23 mouse cellular contexts compared by ENCODE assay signal in the genomic region with DNA sequence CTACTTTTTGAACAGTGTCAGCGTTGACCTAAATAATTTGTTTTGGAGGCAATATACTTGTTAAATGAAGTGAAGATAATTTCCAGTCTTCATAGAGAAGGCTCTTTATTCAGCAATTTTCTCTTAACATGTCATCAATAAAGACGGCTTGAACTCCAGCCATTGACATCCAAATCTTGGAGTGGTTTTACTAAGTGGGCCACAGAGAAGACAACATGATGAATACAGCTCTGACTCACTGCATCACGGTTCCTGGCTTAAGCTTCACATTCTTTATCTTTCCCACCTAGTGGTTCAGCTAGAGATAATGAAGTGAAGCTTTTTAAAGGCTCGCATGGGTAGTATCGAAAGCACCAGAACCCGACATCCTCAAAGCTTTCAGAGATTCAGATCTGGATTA.
DNase-seq lines count a peak whose midpoint lies in the region; ATAC-seq and TF ChIP-seq lines count a peak whose summit lies in the region.
"Had no signal": no experiment of that assay in that cellular context is flagged by ENCODE, and none has a peak within 500 bp of the region (broad histone marks: within the 10 kb centered on the region; RNA-seq: fewer than 3 reads in every experiment).

No protein-coding gene starts in this region.

- peaks cover 23% of the 10 kb centered on the region for H3K4me1 ChIP-seq in forebrain, embryonic 13.5 days
- H3K4me1 ChIP-seq in forebrain, embryonic 10.5 days, result no peaks in the 10 kb centered on the region
- 0 out of 2 replicates have a peak, but pooled peaks cover 3% of the 10 kb centered on the region for H3K4me1 ChIP-seq in kidney, embryonic 15.5 days
- no peaks in the 10 kb centered on the region for H3K4me1 ChIP-seq in kidney, adult 2 months (ENCODE audit: control insufficient read depth, insufficient read depth, low read length)
- no peaks in the 10 kb centered on the region for H3K4me1 ChIP-seq in stomach, postnatal 0 days (replicated peaks; ENCODE audit: control insufficient read depth, insufficient read depth)
- H3K4me1 ChIP-seq: embryonic facial prominence, embryonic 15.5 days; heart, embryonic 15.5 days; hindbrain, embryonic 13.5 days; intestine, embryonic 15.5 days had no signal

- TF ChIP-seq EP300 in stomach, postnatal 0 days (optimal IDR thresholded peaks at IDR 0.05), result no peak

- H3K9ac ChIP-seq in forebrain, embryonic 13.5 days, result no peak overlapping the region
- H3K9ac ChIP-seq in kidney, embryonic 15.5 days, result no peak overlapping the region
- H3K9ac ChIP-seq in stomach, postnatal 0 days (ENCODE audit: low read length), result no peak overlapping the region
- H3K9ac ChIP-seq: embryonic facial prominence, embryonic 15.5 days; heart, embryonic 15.5 days; hindbrain, embryonic 13.5 days; intestine, embryonic 15.5 days had no signal

- H3K27me3 ChIP-seq in forebrain, embryonic 13.5 days, result no peaks in the 10 kb centered on the region
- no peaks in the 10 kb centered on the region for H3K27me3 ChIP-seq in forebrain, embryonic 10.5 days (ENCODE audit: poor library complexity, severe bottlenecking)
- no peaks in the 10 kb centered on the region for H3K27me3 ChIP-seq in kidney, embryonic 15.5 days
- H3K27me3 ChIP-seq in kidney, adult 2 months (replicated peaks; ENCODE audit: control insufficient read depth, insufficient read depth, low read length), result no peaks in the 10 kb centered on the region
- H3K27me3 ChIP-seq in stomach, postnatal 0 days (ENCODE audit: control insufficient read depth, insufficient read depth, low read length), result no peaks in the 10 kb centered on the region
- H3K27me3 ChIP-seq: CH12.LX; embryonic facial prominence, embryonic 15.5 days; heart, embryonic 15.5 days; hindbrain, embryonic 13.5 days; intestine, embryonic 15.5 days had no signal

- H3K4me3 ChIP-seq in forebrain, embryonic 13.5 days, result no peak overlapping the region
- no peak overlapping the region for H3K4me3 ChIP-seq in forebrain, embryonic 10.5 days
- no peak overlapping the region for H3K4me3 ChIP-seq in kidney, embryonic 15.5 days (replicated peaks)
- H3K4me3 ChIP-seq in kidney, adult 2 months (ENCODE audit: insufficient read depth, low read depth, low read length), result no peak overlapping the region
- no peak overlapping the region for H3K4me3 ChIP-seq in stomach, postnatal 0 days (ENCODE audit: low read depth, low read length)
- H3K4me3 ChIP-seq: embryonic facial prominence, embryonic 15.5 days; heart, embryonic 15.5 days; hindbrain, embryonic 13.5 days; intestine, embryonic 15.5 days had no signal

- ATAC-seq in forebrain, embryonic 13.5 days, result no peak
- no peak for ATAC-seq in kidney, embryonic 15.5 days (replicated peaks; ENCODE audit: low FRiP score)
- ATAC-seq in stomach, postnatal 0 days (ENCODE audit: low FRiP score, low TSS enrichment), result no peak
- ATAC-seq: intestine, embryonic 15.5 days had no signal

- H3K4me2 ChIP-seq in forebrain, embryonic 13.5 days, result no peak overlapping the region
- H3K4me2 ChIP-seq in kidney, embryonic 15.5 days, result no peak overlapping the region
- H3K4me2 ChIP-seq in stomach, postnatal 0 days (replicated peaks; ENCODE audit: low read depth), result no peak overlapping the region
- H3K4me2 ChIP-seq: embryonic facial prominence, embryonic 15.5 days; heart, embryonic 11.5 days; heart, embryonic 15.5 days; hindbrain, embryonic 13.5 days; intestine, embryonic 15.5 days had no signal

- no peak for TF ChIP-seq CTCF in kidney, adult 2 months (conservative IDR thresholded peaks at IDR 0.05; ENCODE audit: insufficient read depth, insufficient read length, low read depth, low read length)
- no peak for TF ChIP-seq CTCF in brain, embryonic 14.5 days (IDR thresholded peaks at IDR 0.05; ENCODE audit: borderline replicate concordance, extremely low read depth, insufficient read depth, insufficient read length)
- TF ChIP-seq CTCF in stomach, postnatal 0 days (IDR thresholded peaks at IDR 0.05; ENCODE audit: low read depth), result no peak

- no peaks in the 10 kb centered on the region for H3K9me3 ChIP-seq in forebrain, embryonic 13.5 days (replicated peaks)
- no peaks in the 10 kb centered on the region for H3K9me3 ChIP-seq in forebrain, embryonic 10.5 days
- H3K9me3 ChIP-seq in kidney, embryonic 15.5 days (replicated peaks), result no peaks in the 10 kb centered on the region
- H3K9me3 ChIP-seq in stomach, postnatal 0 days (ENCODE audit: control insufficient read depth, low read length), result no peaks in the 10 kb centered on the region
- H3K9me3 ChIP-seq: embryonic facial prominence, embryonic 15.5 days; heart, embryonic 15.5 days; hindbrain, embryonic 13.5 days; intestine, embryonic 15.5 days had no signal

- 47% methylated on average over 6 of the region's 6 CpGs for WGBS in forebrain, embryonic 13.5 days
- 71% methylated on average over 6 of the region's 6 CpGs for WGBS in forebrain, embryonic 10.5 days
- 59% methylated on average over 6 of the region's 6 CpGs for WGBS in kidney, embryonic 15.5 days
- 68% methylated on average over 6 of the region's 6 CpGs for WGBS in kidney, adult 2 months
- WGBS in stomach, postnatal 0 days, result 47% methylated on average over 6 of the region's 6 CpGs

- no peaks in the 10 kb centered on the region for H3K36me3 ChIP-seq in forebrain, embryonic 13.5 days (ENCODE audit: poor library complexity, severe bottlenecking)
- no peaks in the 10 kb centered on the region for H3K36me3 ChIP-seq in forebrain, embryonic 10.5 days (replicated peaks)
- H3K36me3 ChIP-seq in kidney, embryonic 15.5 days, result no peaks in the 10 kb centered on the region
- no peaks in the 10 kb centered on the region for H3K36me3 ChIP-seq in kidney, adult 2 months (ENCODE audit: control insufficient read depth, insufficient read depth, low read length)
- H3K36me3 ChIP-seq in stomach, postnatal 0 days (ENCODE audit: control insufficient read depth, insufficient read depth, low read length), result no peaks in the 10 kb centered on the region
- H3K36me3 ChIP-seq: embryonic facial prominence, embryonic 15.5 days; heart, embryonic 15.5 days; hindbrain, embryonic 13.5 days; intestine, embryonic 15.5 days had no signal

- no peak for DNase-seq in forebrain, embryonic 10.5 days (ENCODE audit: extremely low spot score, low spot score)
- no peak for DNase-seq in kidney, adult 2 months
- peak; percentile 3 for DNase-seq in 3T3-L1 (ENCODE audit: low read depth, low spot score)
- DNase-seq in brain, embryonic 14.5 days (ENCODE audit: low read depth), result peak; percentile 60
- DNase-seq in lung, postnatal 10 days, result no peak
- no peak for DNase-seq in stomach, postnatal 0 days (ENCODE audit: low spot score)
- DNase-seq: adrenal gland, adult 2 months; adrenal gland, postnatal 25 days; cerebellum, adult 11 months; cerebellum, adult 8-10 months; cerebellum, postnatal 14 days; gastrocnemius, postnatal 25 days; heart, adult 18-20 months; heart, postnatal 14 days; kidney, adult 18-20 months had no signal

- peak overlapping the region; percentile 45; the same call in 1 of the 2 replicates for H3K27ac ChIP-seq in forebrain, embryonic 13.5 days
- no peak overlapping the region for H3K27ac ChIP-seq in forebrain, embryonic 10.5 days
- 0 out of 2 replicates have a peak overlapping the region, but pooled peaks have one; percentile 45 for H3K27ac ChIP-seq in kidney, embryonic 15.5 days
- no peak overlapping the region for H3K27ac ChIP-seq in kidney, adult 2 months (ENCODE audit: insufficient read depth, low read depth, low read length)
- H3K27ac ChIP-seq in stomach, postnatal 0 days (replicated peaks), result no peak overlapping the region
- H3K27ac ChIP-seq: embryonic facial prominence, embryonic 15.5 days; heart, embryonic 15.5 days; hindbrain, embryonic 13.5 days; intestine, embryonic 15.5 days had no signal

- TF ChIP-seq POLR2A in kidney, adult 2 months (IDR thresholded peaks at IDR 0.05; ENCODE audit: low read depth, low read length), result no peak
- TF ChIP-seq POLR2A in brain, embryonic 14.5 days (IDR thresholded peaks at IDR 0.05; ENCODE audit: borderline replicate concordance, extremely low read depth, insufficient read depth, insufficient read length, poor library complexity, severe bottlenecking), result no peak

Comparison
In these comparisons a context has a peak if more than half of its experiments do, and no peak if none do; other contexts are left out.
1. H3K27ac ChIP-seq: peak in forebrain, embryonic 13.5 days (single experiment) and kidney, embryonic 15.5 days (single experiment); none in forebrain, embryonic 10.5 days (single experiment), kidney, adult 2 months (single experiment) and stomach, postnatal 0 days (single experiment).
2. DNase-seq: peak in 3T3-L1 (single experiment) and brain, embryonic 14.5 days (single experiment); none in forebrain, embryonic 10.5 days (single experiment), kidney, adult 2 months (single experiment), lung, postnatal 10 days (single experiment) and stomach, postnatal 0 days (single experiment).